Mouse (Mus musculus): Measurements from ENCODE around the gene Gm42372. TPM values are rescaled to one million over a fixed set of nuclear protein-coding genes. Genes with fewer than 3 reads are reported as not detected.
A peak's percentile ranks its signal among the peaks of the same experiment; 100 is the strongest.

Gene Gm42372
- total and polyA plus RNA-seq, 3 experiments = 0.15 to 0.61 (median 0.47) TPM

- no peak overlapping the region for H3K4me2 ChIP-seq (ENCODE audit: insufficient read depth, low read depth, poor library complexity, severe bottlenecking)
- no peak for DNase-seq (ENCODE audit: extremely low read depth)
- no peaks in the 10 kb centered on the region for H3K9me3 ChIP-seq (replicated peaks; ENCODE audit: low read length)
- H3K4me3 ChIP-seq (replicated peaks in 1 of 3; ENCODE audit: low read depth in 2 of 3, low read length in 2 of 3, poor library complexity in 1 of 3) = no peak overlapping the region
- in situ Hi-C loops (cut with MboI; ENCODE audit: low pct_ligation_motif_present, low pct_unique_long_range_greater_than_20kb, low sequenced_read_pairs) = no loop called here
- no peak overlapping the region for H3K9ac ChIP-seq (ENCODE audit: insufficient read depth, low read depth)
- peaks cover 0 to 7% of the 10 kb centered on the region in 2 experiments; a peak in 2 of 4 replicates for H3K4me1 ChIP-seq (ENCODE audit: control insufficient read depth in 1 of 2, insufficient read depth in 2 of 2)
- no peaks in the 10 kb centered on the region for H3K79me2 ChIP-seq (replicated peaks; ENCODE audit: control insufficient read depth, extremely low read depth, insufficient read depth, poor library complexity, severe bottlenecking)
- H3K27me3 ChIP-seq (replicated peaks) = peaks cover 2% of the 10 kb centered on the region
- H3K36me3 ChIP-seq (replicated peaks in 1 of 2; ENCODE audit: control insufficient read depth in 1 of 2, insufficient read depth in 1 of 2, low read length in 1 of 2) = no peaks in the 10 kb centered on the region
- TF ChIP-seq JUN (IDR thresholded peaks at IDR 0.05; ENCODE audit: insufficient read depth, low read depth, low read length) (no peak), MEF2A (IDR thresholded peaks at IDR 0.05; ENCODE audit: borderline replicate concordance, low read depth, low read length) (no peak), HCFC1 (IDR thresholded peaks at IDR 0.05; ENCODE audit: low read depth, low read length) (no peak), RAD21 (IDR thresholded peaks at IDR 0.05; ENCODE audit: low read depth, low read length) (no peak), CHD2 (IDR thresholded peaks at IDR 0.05; ENCODE audit: low read length) (no peak)
- dilution Hi-C loops (cut with MboI; ENCODE audit: extremely low pct_ligation_motif_present, extremely low pct_unique_long_range_greater_than_20kb, low sequenced_read_pairs) = no loop called here
- H3K27ac ChIP-seq (ENCODE audit: insufficient read depth, low read depth) = no peak overlapping the region
These were observed 27.2 kb upstream of the Gm42372 start for GRCm38 (mm10) chr7:16955712-16956111.

- no peak overlapping the region for H3K4me3 ChIP-seq (replicated peaks in 1 of 3; ENCODE audit: low read depth in 2 of 3, low read length in 2 of 3, poor library complexity in 1 of 3)
- TF ChIP-seq MXI1 (IDR thresholded peaks at IDR 0.05; ENCODE audit: low read depth, low read length) (0 out of 2 replicates have a peak, but pooled peaks have one; percentile 38), UBTF (IDR thresholded peaks at IDR 0.05; ENCODE audit: low read depth, low read length) (no peak)
- H3K27ac ChIP-seq (ENCODE audit: insufficient read depth, low read depth) = no peak overlapping the region
- H3K27me3 ChIP-seq (replicated peaks) = peaks cover 2% of the 10 kb centered on the region
- dilution Hi-C loops (cut with MboI; ENCODE audit: extremely low pct_ligation_motif_present, extremely low pct_unique_long_range_greater_than_20kb, low sequenced_read_pairs) = no loop called here
- no peaks in the 10 kb centered on the region for H3K36me3 ChIP-seq (replicated peaks in 1 of 2; ENCODE audit: control insufficient read depth in 1 of 2, insufficient read depth in 1 of 2, low read length in 1 of 2)
- DNase-seq (ENCODE audit: extremely low read depth) = no peak
- in situ Hi-C loops (cut with MboI; ENCODE audit: low pct_ligation_motif_present, low pct_unique_long_range_greater_than_20kb, low sequenced_read_pairs) = no loop called here
- H3K4me1 ChIP-seq (ENCODE audit: control insufficient read depth in 1 of 2, insufficient read depth in 2 of 2) = peaks cover 0 to 4% of the 10 kb centered on the region in 2 experiments; a peak in 2 of 4 replicates
- no peak overlapping the region for H3K4me2 ChIP-seq (ENCODE audit: insufficient read depth, low read depth, poor library complexity, severe bottlenecking)
- H3K9me3 ChIP-seq (replicated peaks; ENCODE audit: low read length) = no peaks in the 10 kb centered on the region
- no peak overlapping the region for H3K9ac ChIP-seq (ENCODE audit: insufficient read depth, low read depth)
- H3K79me2 ChIP-seq (replicated peaks; ENCODE audit: control insufficient read depth, extremely low read depth, insufficient read depth, poor library complexity, severe bottlenecking) = no peaks in the 10 kb centered on the region
These were observed 26.2 kb upstream of the Gm42372 start for GRCm38 (mm10) chr7:16956410-16957265.

DNA sequence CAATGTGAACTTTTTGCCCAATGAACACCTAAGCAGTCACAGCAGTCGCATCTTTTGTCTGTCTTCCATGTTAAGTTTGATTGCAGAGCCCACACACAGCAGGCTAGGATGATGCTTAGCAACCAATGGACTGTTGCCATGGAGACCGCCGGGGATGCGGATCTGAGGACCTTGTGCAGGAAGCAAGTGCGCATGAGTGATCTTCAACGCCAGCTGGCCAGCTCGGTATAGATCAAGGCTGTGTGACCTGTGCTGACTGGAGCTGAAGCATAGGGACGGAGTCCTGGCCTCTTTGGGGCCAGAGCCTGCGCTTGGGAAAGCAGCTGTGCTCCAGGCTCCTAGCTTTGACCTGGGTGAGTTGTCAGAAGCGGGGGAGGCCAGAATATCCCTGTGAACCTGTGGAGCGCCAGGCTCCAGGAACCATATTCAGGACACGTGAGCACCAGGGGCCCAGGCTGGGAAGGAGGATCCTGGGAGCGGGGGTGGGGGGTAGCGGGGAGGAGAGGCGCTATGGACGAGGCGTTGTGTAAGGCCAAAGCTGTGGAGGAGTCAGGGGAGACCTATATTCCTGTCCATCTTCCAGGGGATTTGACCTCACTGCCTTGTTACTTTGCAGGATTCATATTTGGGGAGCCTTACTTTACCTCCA, 23.2 kb upstream of the Gm42372 start, which contains the start of gene Pnmal1:
Pnmal1 (plus strand) TSS at position 141 of the 649 bp plus-strand sequence.
- H3K9ac ChIP-seq (ENCODE audit: insufficient read depth, low read depth) = no peak within 1 kb of the TSS
- no peaks in the 10 kb centered on the region for H3K79me2 ChIP-seq (replicated peaks; ENCODE audit: control insufficient read depth, extremely low read depth, insufficient read depth, poor library complexity, severe bottlenecking)
- no peak for TF ChIP-seq USF2 (conservative IDR thresholded peaks at IDR 0.05; ENCODE audit: low read depth, low read length)
- no peak for TF ChIP-seq NRF1 (IDR thresholded peaks at IDR 0.05; ENCODE audit: low read depth, low read length)
- TF ChIP-seq CHD1 (IDR thresholded peaks at IDR 0.05; ENCODE audit: low read depth, low read length) = no peak
- no peaks in the 10 kb centered on the region for H3K9me3 ChIP-seq (replicated peaks; ENCODE audit: low read length)
- peaks cover 2% of the 10 kb centered on the region for H3K27me3 ChIP-seq (replicated peaks)
- no peak for DNase-seq (ENCODE audit: extremely low read depth)
- H3K36me3 ChIP-seq (replicated peaks in 1 of 2; ENCODE audit: control insufficient read depth in 1 of 2, insufficient read depth in 1 of 2, low read length in 1 of 2) = no peaks in the 10 kb centered on the region
- no peak within 1 kb of the TSS for H3K27ac ChIP-seq (ENCODE audit: insufficient read depth, low read depth)
- H3K4me3 ChIP-seq (replicated peaks in 1 of 3; ENCODE audit: low read depth in 2 of 3, low read length in 2 of 3, poor library complexity in 1 of 3) = no peak within 1 kb of the TSS
- dilution Hi-C loops (cut with MboI; ENCODE audit: extremely low pct_ligation_motif_present, extremely low pct_unique_long_range_greater_than_20kb, low sequenced_read_pairs) = no loop called here
- in situ Hi-C loops (cut with MboI; ENCODE audit: low pct_ligation_motif_present, low pct_unique_long_range_greater_than_20kb, low sequenced_read_pairs) = no loop called here
- H3K4me2 ChIP-seq (ENCODE audit: insufficient read depth, low read depth, poor library complexity, severe bottlenecking) = no peak within 1 kb of the TSS
- peaks cover 0 to 7% of the 10 kb centered on the region in 2 experiments; a peak in 2 of 4 replicates for H3K4me1 ChIP-seq (ENCODE audit: control insufficient read depth in 1 of 2, insufficient read depth in 2 of 2)
